Mouse (Mus musculus) frontal cortex, adult 2 months (tissue): Measurements from ENCODE around the gene Slc16a2. TPM values are rescaled to one million over a fixed set of nuclear protein-coding genes. Genes with fewer than 3 reads are reported as not detected.

Experiments
- DNase-seq, 2 experiments: peaks; one replicate each; pipeline ENCODE4 v3.0.0; 2022; ENCODE audit warnings: low spot score in 1 of 2; ENCODE audit errors: extremely low spot score in 1 of 2
- polyA plus RNA-seq: library from polyadenylated mRNA; depleted of rRNA; stranded (reverse); fragments of >200 nt; gene quantifications from 2 replicates; pipeline ENCODE4 v1.2.3, GENCODE M21; 2012; rRNA removed

Slc16a2 gene
- polyA plus RNA-seq = 27.3 and 29.7 TPM in 2 replicates

- peak in 1 of 2 experiments; percentile 49 for DNase-seq
Measured at GRCm38 (mm10) chrX:103821832-103822196, at the start of gene Slc16a2. Slc16a2 (minus strand) TSS chrX:103821983.

GRCm38 (mm10) chrX:103863502-103863901 is 41.7 kb upstream of the Slc16a2 start:
- DNase-seq = no peak

GRCm38 (mm10) chrX:103862877-103863276 is 41.1 kb upstream of the Slc16a2 start:
- no peak for DNase-seq

GRCm38 (mm10) chrX:103845266-103845665 is 23.5 kb upstream of the Slc16a2 start:
- DNase-seq = peak in 1 of 2 experiments; percentile 67

- no peak for DNase-seq
Measured at GRCm38 (mm10) chrX:103828836-103829235, 7.1 kb upstream of the Slc16a2 start.

DNA sequence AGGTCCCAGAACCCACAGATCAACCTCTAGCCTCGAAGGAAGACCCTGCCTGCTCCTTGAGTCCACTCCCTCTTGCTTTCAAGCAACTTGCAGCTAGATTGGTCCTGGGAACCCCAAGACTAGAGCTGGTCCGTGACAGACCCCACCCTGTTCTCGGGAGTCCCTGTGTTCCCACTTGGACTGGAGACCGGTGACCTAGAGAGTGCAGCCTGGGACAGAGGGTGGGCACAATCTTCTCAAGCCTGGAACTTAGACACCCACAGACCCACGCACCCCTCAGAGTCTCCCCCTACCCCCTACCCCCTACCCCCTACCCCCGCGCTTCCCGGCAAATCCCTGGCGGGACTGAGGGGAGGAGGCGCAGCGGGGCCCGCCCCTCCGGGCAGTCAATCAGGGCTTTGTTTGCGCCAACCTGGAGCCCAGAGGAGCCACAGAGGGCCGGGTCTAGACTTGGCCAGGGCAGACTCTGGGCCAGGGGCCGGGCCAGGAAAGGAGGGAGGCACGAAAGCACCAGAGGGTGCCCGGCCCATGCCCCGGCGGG is 558 bp upstream of the Slc16a2 start:
- no peak for DNase-seq

GRCm38 (mm10) chrX:103821195-103821831 is 470 bp downstream of the Slc16a2 start:
- DNase-seq = no peak

- DNase-seq = no peak
Measured at GRCm38 (mm10) chrX:103820307-103821194, 1.2 kb downstream of the Slc16a2 start.

DNA sequence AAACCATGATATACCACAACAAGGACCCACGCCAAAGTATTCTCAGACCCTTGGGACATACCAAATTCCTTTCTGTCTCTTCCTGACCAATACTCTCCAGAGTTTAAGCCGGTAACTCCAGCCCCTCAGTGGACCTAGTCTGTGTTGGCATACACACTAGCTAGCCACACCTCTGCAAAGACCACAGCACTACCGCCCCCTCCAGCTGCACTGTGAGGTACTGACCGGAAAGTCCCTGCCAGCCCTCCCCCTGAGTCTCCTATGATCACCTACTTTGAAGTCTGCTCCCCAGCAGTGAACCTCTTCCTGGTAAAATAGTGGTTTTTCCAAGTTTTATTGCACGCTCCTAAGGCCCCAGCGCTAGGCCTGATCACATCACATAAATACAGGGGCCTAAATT is 2.5 kb downstream of the Slc16a2 start:
- no peak for DNase-seq

GRCm38 (mm10) chrX:103812690-103813089 is 9.1 kb downstream of the Slc16a2 start:
- DNase-seq = no peak

GRCm38 (mm10) chrX:103810483-103810882 is 11.3 kb downstream of the Slc16a2 start:
- no peak for DNase-seq

GRCm38 (mm10) chrX:103806373-103806772 is 15.4 kb downstream of the Slc16a2 start:
- DNase-seq = no peak

GRCm38 (mm10) chrX:103796961-103797360 is 24.8 kb downstream of the Slc16a2 start:
- no peak for DNase-seq

- DNase-seq = no peak
Measured at GRCm38 (mm10) chrX:103795506-103795905, 26.3 kb downstream of the Slc16a2 start.

DNA sequence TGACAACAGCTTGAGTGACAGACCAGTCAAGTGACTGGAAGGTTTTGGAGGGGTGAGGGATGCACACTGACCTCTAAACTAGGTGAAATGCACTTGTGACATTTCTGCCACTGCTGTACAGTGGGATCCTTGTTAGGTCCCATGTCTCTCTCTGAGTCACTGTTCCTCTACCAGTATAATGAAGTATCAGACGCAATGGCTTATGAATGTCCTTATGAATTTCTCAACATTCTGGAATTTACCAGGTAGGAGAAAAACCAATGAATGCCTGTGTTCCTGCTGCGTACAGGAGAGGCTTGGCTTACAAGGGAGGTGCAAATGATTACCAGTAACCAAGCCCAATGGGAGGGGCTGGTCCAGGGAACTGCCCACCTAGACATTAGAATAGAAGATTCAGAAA is 30.5 kb downstream of the Slc16a2 start:
- no peak for DNase-seq

GRCm38 (mm10) chrX:103785681-103786080 is 36.1 kb downstream of the Slc16a2 start:
- DNase-seq = no peak

- DNase-seq = no peak
Measured at GRCm38 (mm10) chrX:103776412-103776811, 45.4 kb downstream of the Slc16a2 start.

- DNase-seq = no peak
Measured at GRCm38 (mm10) chrX:103746197-103746596, 75.6 kb downstream of the Slc16a2 start.

- peak; percentile 61 to 81 for DNase-seq
Measured at GRCm38 (mm10) chrX:103744171-103745039, 77.4 kb downstream of the Slc16a2 start.

DNA sequence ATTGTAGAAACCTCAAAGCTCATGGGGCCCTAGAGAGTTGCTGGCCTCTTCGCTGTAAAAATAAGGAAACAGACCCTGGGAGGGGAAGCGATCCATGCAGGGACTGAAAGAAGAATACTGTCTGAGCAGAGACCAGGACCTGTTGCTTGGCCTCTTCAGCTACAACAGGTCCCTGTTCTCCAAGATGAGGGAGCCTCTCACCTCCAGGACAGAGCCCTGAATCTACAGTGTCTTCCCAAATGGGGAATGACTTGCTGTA is 79.8 kb downstream of the Slc16a2 start:
- no peak for DNase-seq
